Mouse (Mus musculus) gastrocnemius, postnatal 36 days (tissue): Measurements from ENCODE around the gene Mosmo. TPM values are rescaled to one million over a fixed set of nuclear protein-coding genes. Genes with fewer than 3 reads are reported as not detected.
A peak's percentile ranks its signal among the peaks of the same experiment; 100 is the strongest.

ENCODE experiments used
- DNase-seq, 2 experiments: peaks; one replicate each; pipeline ENCODE4 v3.0.0; 2022
- intact Hi-C: fragments of 180-260 bp; cut with DNase I; formaldehyde crosslinking; loops from one replicate; pipeline ENCODE4 v1.15.1; 2025
- long read RNA-seq, 2 experiments: library from polyadenylated mRNA; stranded (forward); transcript quantifications; one replicate each; pipeline ENCODE4 v2.0.0; 2021
- total RNA-seq, 2 experiments: library from RNA; stranded (reverse); gene quantifications; 2 replicates each; pipeline ENCODE4 v1.2.3; 2021

The Mosmo gene
- total RNA-seq, result 10 to 100 TPM; 16.4 to 16.7 TPM
- long read RNA-seq, experiment 1, partial matches to known transcripts, result 5 of 12 reads
- long read RNA-seq, experiment 1, other reads (novel, unspliced or antisense), result 3 of 12 reads
- long read RNA-seq, experiment 2, full-length matches to known transcripts, result 10 of 15 reads
- long read RNA-seq, experiment 2, partial matches to known transcripts, result 5 of 15 reads
- long read RNA-seq, experiment 2, other reads (novel, unspliced or antisense), result 0 of 15 reads

DNA sequence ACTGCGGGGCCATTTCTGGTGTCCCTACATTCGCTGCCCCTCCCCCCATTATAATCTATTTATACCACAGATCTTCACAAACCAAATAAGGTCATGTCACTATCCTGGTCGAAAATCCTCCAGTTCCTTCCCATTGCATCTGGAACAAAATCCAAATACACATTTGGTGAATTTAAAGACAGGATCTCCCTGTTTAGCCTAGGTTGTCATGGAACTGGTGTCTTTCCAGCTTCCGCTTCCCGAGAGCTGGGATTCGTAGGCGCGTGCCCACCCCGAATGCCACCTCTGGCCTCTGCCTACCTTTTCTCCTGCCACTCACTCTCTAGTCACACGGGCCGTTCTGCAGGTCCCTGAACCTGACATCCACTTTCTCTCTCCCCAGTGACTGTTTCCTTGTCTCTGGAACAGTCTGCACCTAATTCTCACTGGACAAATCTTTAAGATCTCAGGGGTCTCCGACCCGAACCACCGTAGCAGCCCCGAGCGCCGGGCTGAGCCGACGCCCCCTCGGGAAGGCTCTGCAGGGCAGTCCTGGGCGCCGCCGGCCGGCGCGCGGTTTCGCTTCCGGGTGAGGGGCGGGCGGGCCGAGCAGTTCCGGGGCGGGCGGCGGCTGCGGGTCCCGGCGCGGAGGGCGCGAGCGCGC is at the start of gene Mosmo:
Gene Mosmo (plus strand): TSS at position 618 of the 643 bp plus-strand sequence.
- intact Hi-C loops, result loop anchor here (5.0 kb wide), 2 partner anchors 50 to 240 kb away; partner anchors contain the start of gene Polr3e
- DNase-seq, result peak; percentile 47 to 53

DNA sequence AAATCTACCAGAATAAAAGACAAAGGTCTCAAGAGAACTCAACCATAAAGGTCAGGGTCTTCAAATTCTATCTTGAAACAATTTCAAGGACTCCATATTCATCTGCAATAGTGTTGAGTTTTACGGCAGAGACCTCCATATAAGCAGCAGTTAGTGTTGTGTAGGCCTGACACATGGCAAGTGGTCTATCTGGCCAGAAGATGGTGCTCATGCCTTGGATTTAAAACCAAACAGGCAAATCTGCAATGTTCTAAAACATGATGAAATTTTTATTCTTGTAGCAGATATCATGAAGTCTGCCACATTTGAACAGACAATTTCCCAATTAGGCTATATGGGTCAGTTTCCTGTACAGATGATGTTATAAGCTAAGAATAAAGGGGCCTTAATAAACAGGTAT is 44.9 kb upstream of the Mosmo start:
- no peak for DNase-seq
- intact Hi-C loops, result no loop called here

DNA sequence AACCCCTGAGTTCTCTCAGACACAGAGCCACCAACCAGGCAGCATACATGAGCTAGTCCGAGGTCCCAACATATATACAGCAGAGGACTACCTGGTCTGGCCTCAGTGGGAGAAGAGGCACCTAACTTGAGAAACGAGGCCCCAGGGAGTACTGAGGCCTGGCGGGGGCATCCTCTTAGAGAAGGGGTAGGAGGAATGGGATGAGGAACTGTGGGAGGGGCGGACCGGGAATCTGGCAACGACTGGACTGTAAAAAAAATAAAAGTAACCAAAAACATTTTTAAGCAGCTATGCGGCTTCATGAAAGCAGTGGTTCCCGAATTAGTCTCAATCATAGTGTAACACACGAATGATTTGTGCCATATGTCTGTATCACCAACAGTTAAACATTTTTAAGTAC is 43.1 kb upstream of the Mosmo start:
- no peak for DNase-seq

DNA sequence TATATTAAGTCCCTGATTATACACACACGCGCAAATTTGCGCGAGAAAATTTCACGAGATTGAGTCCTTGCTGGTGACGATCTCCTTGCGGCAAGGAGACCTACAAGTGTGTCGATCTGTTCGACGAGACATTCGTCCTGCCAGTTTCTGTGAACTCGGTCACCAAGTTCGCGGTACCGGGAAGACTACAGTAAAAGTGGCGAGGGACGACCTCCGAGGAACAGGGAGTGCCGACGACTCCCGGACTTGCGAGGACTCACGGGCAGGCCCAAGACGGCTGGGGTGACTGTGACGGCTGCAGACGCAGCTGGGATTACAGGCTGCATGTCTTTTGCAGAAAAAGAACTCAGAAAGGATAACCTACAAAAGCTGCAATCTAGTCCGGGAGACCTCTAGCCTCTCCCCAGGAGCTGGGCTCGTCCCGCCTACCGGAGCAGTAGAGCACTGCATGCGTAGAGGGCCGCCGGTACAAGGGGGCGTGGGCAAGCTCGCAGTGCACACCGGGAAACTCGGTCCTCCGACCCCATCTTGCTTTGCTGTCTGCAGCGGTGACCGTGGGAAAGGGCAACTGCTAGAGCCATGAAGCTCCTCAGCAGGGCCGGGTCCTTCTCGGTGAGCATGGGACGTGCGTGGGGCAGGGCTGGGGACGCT is 42.6 kb upstream of the Mosmo start, which contains the start of gene Uqcrc2:
Gene Uqcrc2 (plus strand): TSS at position 466 of the 651 bp plus-strand sequence.
- intact Hi-C loops, result no loop called here
- DNase-seq, result peak; percentile 77 to 78

More for the DNA sequence above, 43.1 kb upstream of the Mosmo start:
- intact Hi-C loops, result no loop called here

DNA sequence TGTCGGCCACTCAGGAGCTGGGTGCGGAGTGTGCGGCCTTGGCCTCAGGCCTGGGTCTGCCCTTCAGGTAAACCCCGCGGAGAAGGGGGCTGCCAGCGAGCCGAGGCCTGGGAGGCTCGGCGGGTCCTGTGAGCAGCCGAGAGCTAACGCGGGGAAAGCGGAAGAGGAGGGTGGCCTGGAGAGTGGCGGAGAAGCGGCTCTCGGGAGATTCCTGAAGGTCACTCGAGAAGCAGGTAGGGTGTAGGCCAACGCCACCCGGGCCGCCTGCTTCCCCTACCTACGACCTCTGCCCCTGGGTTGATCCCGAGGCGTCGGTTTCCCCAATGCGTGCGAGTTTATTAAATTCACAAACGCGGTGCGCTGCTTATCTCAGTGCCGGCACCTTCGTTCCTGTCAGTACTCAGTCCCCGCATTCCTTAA is 42.0 kb upstream of the Mosmo start:
- no peak for DNase-seq
- intact Hi-C loops, result no loop called here

DNA sequence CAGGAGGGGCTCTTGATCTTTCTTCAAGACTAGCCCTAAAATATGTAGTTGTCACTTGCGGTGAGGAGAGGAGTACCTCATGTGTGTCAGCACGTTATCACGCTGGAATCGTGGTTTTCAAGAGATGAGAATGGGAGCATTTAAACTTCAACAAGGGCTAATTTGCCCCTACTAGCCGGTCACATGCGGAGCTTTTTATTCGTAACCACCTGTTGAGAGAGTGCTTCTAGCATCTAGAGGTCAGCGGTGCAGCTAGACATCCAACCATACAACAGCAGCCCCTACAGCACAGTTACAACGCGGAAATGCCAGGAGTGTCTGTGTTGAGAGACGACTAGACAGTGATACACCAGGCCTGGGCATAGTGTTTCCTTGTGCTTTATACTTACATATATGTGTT is 41.6 kb upstream of the Mosmo start:
- no peak for DNase-seq
- intact Hi-C loops, result no loop called here

DNA sequence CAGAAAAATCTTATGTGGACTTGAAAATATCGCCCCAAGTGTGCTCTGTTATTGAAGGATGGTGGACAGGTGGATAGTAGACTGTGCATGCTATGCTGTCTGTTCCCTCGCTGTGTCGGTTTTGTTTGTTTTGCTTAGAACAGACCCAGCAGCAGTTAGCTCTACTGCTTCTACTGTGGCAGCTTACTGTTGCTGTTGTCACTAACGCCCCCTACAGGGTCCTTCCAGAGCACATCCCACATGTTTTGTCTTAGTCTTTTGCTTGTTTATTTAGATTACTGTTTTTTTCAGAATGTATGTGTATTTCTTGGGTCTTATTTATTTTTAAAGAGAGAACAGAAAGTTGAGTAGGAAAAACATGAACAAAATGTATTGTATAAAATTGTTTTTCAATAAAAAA is 34.2 kb upstream of the Mosmo start:
- DNase-seq, result no peak
- intact Hi-C loops, result no loop called here

DNA sequence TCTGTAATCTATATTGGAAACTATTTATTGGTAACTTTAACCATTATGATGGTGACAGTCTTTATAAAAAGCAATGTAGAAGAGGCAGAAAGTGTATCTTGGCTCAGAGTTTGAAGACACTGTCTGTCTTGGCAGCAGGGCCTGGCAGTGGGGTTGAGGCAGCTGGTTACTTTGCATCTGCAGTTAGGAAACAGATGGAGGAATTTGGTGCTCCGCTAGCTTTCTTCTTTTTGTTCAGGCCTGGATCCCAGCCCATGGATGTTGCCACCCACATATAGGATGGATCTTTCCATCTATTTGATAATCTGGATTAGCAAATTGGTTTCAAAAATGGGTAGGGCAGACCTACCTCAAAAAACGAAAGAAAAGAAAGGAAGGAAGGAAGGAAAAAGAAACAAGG is 29.6 kb upstream of the Mosmo start:
- DNase-seq, result no peak
- intact Hi-C loops, result no loop called here

DNA sequence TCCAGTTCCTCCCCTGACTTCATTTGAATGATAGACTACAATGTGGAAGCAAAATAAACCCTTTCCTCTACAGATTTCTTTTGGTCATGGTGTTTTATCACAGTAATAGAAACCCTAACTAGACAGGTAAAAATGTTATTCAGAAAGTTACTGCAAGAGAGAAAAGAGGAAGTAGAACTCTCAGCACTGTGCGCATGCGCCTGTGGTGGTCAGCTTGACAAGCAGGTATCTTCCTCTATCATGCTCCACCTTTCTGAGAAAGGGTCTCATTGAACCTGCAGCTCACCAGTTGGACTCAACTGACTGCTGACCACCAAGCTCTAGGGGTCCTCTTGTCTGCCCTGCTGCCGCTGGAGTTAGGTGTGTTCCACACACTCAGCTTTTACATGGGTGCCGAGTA is 15.3 kb upstream of the Mosmo start:
- DNase-seq, result no peak
- intact Hi-C loops, result no loop called here

DNA sequence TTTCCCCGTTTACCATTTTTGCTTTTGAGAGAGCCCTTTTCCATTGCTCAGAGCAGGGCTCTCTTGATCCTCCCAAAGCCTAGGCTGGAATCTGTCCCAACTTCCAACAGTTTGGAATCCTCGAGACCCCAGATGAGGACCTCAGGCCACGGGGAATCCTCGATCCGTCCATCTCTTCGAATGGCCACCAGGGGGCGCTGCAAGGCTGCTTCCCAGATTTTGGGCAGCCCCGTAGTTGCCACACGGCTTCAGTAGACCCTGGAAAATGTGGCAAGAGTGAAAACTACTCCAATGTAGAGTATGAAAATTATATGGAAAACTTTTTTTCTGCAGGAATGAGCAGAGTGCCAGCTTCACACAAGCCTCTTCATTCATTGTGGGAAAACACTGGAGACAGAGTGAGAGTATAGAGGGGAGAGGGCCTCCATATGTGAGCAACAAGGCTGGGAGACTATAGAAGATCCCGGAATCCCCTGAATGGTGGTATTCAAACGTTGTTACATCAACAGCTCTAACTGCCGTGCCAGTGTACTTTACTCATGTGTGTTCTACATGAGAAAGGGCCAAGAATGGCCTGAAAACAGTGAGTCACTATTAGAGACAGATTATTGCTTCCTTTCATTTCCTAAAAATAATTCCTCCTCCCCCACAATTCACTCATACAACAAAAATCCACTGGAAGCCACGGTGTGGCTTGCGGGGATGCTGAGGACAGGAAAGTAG is 7.1 kb upstream of the Mosmo start, which contains the start of gene Pdzd9:
Gene Pdzd9 (minus strand): TSS at position 191 of the 723 bp plus-strand sequence.
- intact Hi-C loops, result loop anchor here (2.0 kb wide), 2 partner anchors 80 to 152 kb away; no protein-coding TSS in a partner anchor
- peak; percentile 52 to 64 for DNase-seq

DNA sequence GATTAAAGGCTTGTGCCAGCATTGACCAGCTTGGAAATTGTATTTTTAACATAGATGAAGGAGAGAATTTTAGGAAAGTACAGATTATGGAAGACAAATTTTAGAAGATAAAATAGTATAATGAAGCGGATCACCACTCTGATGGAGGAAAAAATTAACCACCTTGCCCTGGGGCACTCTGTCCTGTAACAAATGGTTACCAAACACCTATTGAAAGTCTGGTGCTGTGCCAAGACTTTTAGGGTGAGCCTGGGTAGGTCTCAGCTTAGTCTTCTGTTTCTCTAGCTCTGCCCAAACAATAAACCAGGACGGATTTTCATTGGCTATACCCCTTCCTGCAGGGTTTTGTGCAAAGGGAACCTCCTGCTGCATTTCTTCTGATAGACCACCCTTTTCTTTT is 6.1 kb upstream of the Mosmo start:
- no peak for DNase-seq
- intact Hi-C loops, result loop anchor here (2.0 kb wide), 2 partner anchors 80 to 152 kb away; no protein-coding TSS in a partner anchor

DNA sequence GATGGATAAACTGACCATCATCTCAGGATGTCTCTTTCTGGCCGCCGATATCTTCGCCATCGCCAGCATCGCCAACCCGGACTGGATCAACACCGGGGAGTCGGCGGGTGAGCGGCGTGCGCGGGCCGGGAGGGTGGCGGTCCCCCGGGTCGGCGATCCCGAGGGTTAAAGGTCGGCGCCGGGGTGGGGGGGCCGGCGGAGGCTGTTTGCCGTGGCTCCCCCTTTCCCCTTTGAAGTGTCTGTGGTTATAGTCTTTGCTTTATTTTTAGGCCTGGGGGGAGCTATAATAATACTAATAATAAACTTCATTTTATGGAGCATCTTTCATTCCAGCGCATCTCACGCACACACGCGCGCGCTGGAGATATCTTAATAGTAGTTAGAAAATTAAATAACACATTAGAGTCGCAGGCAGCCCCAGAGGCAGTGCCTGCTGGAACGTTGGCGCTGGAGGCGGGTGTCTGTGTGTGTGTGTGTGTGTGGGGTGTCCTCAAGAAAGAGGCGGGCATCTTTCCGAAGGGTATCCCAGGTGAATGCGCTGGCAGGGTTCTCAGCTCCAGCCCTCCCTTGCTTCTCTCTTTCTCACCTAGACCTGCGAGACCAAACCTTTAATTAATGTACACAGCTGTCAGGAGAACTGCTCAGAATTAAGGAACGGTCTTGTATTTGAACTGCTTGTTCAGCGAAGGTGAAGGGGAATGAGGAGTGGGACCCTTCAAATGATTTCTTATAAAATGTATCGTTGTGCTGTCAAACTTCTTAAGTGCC is 530 bp downstream of the Mosmo start:
- intact Hi-C loops, result loop anchor here (5.0 kb wide), 2 partner anchors 49 to 239 kb away; partner anchors contain the start of gene Polr3e
- DNase-seq, result peak; percentile 13 to 23

DNA sequence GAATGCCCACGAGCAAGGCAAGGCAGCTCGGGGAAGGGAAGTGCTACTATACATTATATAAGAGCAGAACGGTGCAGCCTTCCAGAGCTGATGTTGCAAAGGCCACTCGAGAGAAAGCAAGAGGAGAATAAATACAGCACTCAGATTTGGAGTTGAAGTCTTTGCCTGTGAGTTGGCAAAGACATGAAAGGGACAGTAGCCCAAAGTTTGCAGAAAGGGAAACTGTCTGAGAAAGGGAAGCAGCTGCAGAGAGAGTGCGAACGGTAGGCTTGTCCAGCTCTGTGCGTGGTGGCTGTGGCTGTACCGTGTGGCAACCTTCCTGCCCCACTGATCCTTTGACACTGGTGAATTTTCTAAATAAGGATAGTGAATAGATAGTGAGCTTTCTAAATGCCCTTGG is 1.6 kb downstream of the Mosmo start:
- intact Hi-C loops, result loop anchor here (5.0 kb wide), 2 partner anchors 48 to 238 kb away; partner anchors contain the start of gene Polr3e

DNA sequence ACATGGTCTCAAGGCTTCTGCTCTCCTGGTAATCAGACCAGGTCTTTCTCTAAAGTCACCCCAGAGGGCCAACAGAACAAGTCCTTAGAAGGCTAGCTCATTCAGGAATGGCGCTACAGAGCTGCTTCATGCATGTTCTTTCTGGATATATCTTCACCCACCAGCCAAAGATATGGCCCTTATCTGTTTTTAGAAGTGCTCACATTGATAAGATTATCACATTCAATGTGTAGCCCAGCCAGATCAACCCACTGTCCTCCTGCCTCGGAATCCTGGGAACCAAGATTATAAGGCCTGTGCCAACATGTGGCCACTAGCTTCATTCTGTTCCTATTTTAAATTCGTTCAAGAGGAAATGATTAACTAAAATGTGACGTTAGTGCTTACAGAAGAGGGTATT is 4.6 kb downstream of the Mosmo start:
- DNase-seq, result no peak
- intact Hi-C loops, result no loop called here

More for the DNA sequence above, 1.6 kb downstream of the Mosmo start:
- no peak for DNase-seq

DNA sequence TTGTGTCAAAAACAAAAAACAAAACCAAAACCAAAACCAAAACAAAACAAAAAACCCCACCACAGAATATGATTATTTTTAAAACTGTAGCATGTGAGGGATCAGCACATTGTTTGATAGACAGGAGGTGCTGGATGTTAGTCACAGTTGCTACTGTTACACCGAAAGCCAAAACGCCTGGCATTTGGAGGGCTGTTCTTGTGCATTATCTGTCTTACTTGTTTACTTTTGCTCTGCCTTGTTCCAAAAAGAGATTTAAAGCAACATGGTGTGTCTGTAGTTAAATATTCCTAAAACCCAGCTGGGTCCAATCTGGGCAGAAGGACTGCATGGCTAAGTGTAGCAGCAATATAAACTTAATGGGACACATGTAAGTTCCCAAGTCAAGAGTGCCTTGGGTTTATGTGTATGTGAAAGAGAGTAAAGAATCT is 7.3 kb downstream of the Mosmo start:
- DNase-seq, result no peak
- intact Hi-C loops, result no loop called here

DNA sequence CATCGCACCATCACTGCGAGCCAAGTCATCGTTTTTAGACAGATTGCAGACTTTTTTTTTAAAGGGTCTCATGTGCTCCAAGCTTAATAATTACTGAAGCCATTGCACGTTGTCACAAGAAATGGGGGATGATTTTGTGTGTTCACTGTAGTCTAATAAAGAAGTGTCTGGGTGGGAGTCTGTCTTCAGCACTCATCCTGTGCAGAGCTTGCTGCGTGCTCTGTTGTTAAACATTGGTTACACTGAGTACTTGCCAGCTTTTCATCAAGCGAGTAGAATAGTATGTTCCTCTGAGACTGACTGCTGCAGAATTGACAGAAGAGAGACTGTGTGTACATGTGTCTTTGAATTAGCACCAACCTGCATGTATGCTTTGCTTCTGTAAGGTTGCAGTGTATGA is 7.8 kb downstream of the Mosmo start:
- intact Hi-C loops, result no loop called here

DNA sequence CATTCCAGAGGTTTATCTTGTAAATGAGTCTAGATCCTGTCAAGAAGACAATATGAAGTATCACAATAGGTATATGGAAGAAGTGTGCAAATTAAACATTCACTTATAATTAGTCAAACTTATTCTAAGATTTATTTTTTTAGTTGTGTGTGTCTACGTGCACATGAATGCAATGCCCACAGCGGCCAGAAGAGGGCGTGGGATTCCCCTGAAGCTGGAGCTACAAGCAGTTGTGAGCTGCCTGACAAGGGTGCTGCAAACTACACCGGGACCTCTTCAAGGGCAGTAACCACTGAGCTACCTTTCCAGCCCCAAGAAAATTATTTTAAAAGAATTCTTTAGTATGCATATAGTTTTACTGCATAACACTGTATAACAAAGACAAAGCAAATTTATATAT is 13.2 kb downstream of the Mosmo start:
- intact Hi-C loops, result loop anchor here (2.0 kb wide), 1 partner anchor 18 kb away; no protein-coding TSS in a partner anchor
- DNase-seq, result no peak

More for the DNA sequence above, 7.8 kb downstream of the Mosmo start:
- no peak for DNase-seq

DNA sequence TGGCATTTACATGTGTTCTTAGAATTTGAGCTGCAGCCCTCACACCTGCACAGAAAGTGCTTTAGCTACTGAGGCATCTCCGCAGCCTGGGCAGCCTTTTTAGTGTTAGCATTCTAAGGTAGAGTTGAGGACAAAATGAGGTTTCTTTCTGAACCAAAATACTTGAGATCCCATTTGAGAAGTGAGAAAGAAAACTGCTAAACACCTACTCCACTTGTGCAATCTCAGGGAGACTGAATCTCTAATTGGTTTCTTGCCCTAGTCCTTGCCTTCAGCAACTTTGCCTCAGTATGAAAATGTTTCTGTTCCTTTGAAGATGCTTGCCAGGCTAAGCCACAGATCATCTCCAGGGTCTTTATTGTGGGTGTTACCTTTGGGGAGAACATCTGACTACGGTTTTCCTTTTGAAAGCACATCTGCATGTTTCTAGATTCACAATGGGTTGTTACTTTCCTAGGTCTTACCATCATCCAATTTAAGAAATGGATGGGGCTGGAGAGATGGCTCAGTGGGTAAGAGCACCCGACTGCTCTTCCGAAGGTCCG is 16.5 kb downstream of the Mosmo start:
- intact Hi-C loops, result no loop called here
- no peak for DNase-seq

DNA sequence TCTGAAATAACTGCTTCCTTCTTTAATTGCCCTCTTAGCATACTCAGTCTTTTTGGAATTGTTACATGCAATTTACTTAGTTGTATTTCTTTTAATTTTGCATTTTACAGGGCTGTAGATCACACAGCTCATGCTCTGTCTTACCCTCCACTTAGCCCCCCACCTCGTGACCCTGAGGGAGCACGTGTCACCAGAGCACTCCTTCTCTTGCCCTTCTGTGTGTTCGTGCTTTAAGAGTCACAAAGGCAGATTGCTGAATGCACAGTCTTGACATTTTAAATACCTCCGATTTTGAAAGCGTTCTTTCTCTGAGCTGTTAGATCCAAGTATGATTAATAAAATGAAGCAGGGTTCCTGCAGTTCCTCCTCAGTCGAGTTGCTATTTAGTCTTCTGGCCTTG is 17.8 kb downstream of the Mosmo start:
- intact Hi-C loops, result no loop called here
- no peak for DNase-seq
